Mouse (Mus musculus) heart, embryonic 13.5 days (tissue): ENCODE measurements around the gene Amd1. TPM values are rescaled to one million over a fixed set of nuclear protein-coding genes. Genes with fewer than 3 reads are reported as not detected.
A peak's percentile ranks its signal among the peaks of the same experiment; 100 is the strongest.

Experiments
- ATAC-seq: fragments of 200-750 bp; cut with Nextera tagmentation; 2 replicates; pipeline ENCODE4 v1.8.0; 2017; ENCODE audit warnings: moderate TSS enrichment; ENCODE audit not compliant: insufficient number of reproducible peaks, low FRiP score, low TSS enrichment; ENCODE audit errors: extremely low read depth
- H3K27ac ChIP-seq: fragments of 300-500 bp; sonication (generic); replicated peaks from 2 replicates; pipeline ENCODE4 v1.5.1; 2015; ENCODE audit warnings: moderate library complexity, mild to moderate bottlenecking, inconsistent platforms
- H3K27me3 ChIP-seq: fragments of 300-500 bp; sonication (generic); replicated peaks from 2 replicates; pipeline ENCODE4 v1.6.1; 2015; ENCODE audit warnings: mild to moderate bottlenecking, inconsistent platforms
- H3K36me3 ChIP-seq: fragments of 300-500 bp; sonication (generic); 2 replicates; pipeline ENCODE4 v1.6.1; 2015; ENCODE audit warnings: mild to moderate bottlenecking, inconsistent platforms
- H3K4me1 ChIP-seq: fragments of 300-500 bp; sonication (generic); 2 replicates; pipeline ENCODE4 v1.6.1; 2015; ENCODE audit warnings: inconsistent platforms
- H3K4me2 ChIP-seq: fragments of 300-500 bp; sonication (generic); 2 replicates; pipeline ENCODE4 v1.6.1; 2015; ENCODE audit warnings: inconsistent platforms, mild to moderate bottlenecking, moderate library complexity
- H3K4me3 ChIP-seq: fragments of 300-500 bp; sonication (generic); 2 replicates; pipeline ENCODE4 v1.5.1; 2015; ENCODE audit warnings: moderate library complexity, mild to moderate bottlenecking, inconsistent platforms
- H3K9ac ChIP-seq: fragments of 300-500 bp; sonication (generic); 2 replicates; pipeline ENCODE4 v1.6.1; 2015; ENCODE audit warnings: inconsistent platforms, mild to moderate bottlenecking, moderate library complexity
- H3K9me3 ChIP-seq: fragments of 300-500 bp; sonication (generic); 2 replicates; pipeline ENCODE4 v1.6.1; 2016; ENCODE audit warnings: inconsistent platforms
- WGBS: fragments of 180-500 bp; shearing (Covaris S2); methylation state at CpG from one replicate; pipeline ENCODE4 v1.1.7; 2015; ENCODE audit warnings: mixed read lengths; 5-methylcytosine and 5-hydroxymethylcytosine counted together
- polyA plus RNA-seq: library from polyadenylated mRNA; unstranded; fragments of >200 nt; fragmentation: Nextera tagmentation; extraction: Ambion mirVana; gene quantifications from 2 replicates; pipeline ENCODE4 v1.2.1, GENCODE M21; 2015

Amd1 gene
- polyA plus RNA-seq, 1 experiment from 2014 or later: 40.5 TPM

GRCm38 (mm10) chr10:40264920-40265319 lies 37.1 kb downstream of the Amd1 start:
- H3K4me2 ChIP-seq: no peak overlapping the region
- H3K4me1 ChIP-seq: peaks cover 5% of the 10 kb centered on the region
- no peaks in the 10 kb centered on the region for H3K27me3 ChIP-seq
- peaks cover 7% of the 10 kb centered on the region; the same call in 1 of the 2 replicates for H3K9me3 ChIP-seq
- H3K4me3 ChIP-seq: no peak overlapping the region
- no peaks in the 10 kb centered on the region for H3K36me3 ChIP-seq
- no peak overlapping the region for H3K27ac ChIP-seq
- H3K9ac ChIP-seq: no peak overlapping the region
- WGBS: 86% methylated on average over 3 of the region's 3 CpGs
- no peak for ATAC-seq

GRCm38 (mm10) chr10:40263691-40264090 lies 38.3 kb downstream of the Amd1 start:
- Histone ChIP-seq H3K4me3 (no peak overlapping the region), H3K36me3 (no peaks in the 10 kb centered on the region), H3K4me2 (no peak overlapping the region), H3K9me3 (peaks cover 7% of the 10 kb centered on the region; the same call in 1 of the 2 replicates), H3K4me1 (peaks cover 14% of the 10 kb centered on the region), H3K27me3 (no peaks in the 10 kb centered on the region), H3K9ac (no peak overlapping the region), H3K27ac (no peak overlapping the region)
- WGBS: 81% methylated on average over 4 of the region's 4 CpGs
- ATAC-seq: no peak

- no peaks in the 10 kb centered on the region for H3K27me3 ChIP-seq
- H3K4me2 ChIP-seq: no peak overlapping the region
- no peak for ATAC-seq
- WGBS: 80% methylated on average over 6 of the region's 6 CpGs
- H3K9me3 ChIP-seq: peaks cover 7% of the 10 kb centered on the region; the same call in 1 of the 2 replicates
- no peaks in the 10 kb centered on the region for H3K36me3 ChIP-seq
- peaks cover 14% of the 10 kb centered on the region for H3K4me1 ChIP-seq
- no peak overlapping the region for H3K27ac ChIP-seq
- H3K4me3 ChIP-seq: no peak overlapping the region
- H3K9ac ChIP-seq: no peak overlapping the region
Measured at GRCm38 (mm10) chr10:40262200-40262599, 39.8 kb downstream of the Amd1 start.

GRCm38 (mm10) chr10:40260305-40260704 lies 41.7 kb downstream of the Amd1 start:
- no peaks in the 10 kb centered on the region for H3K27me3 ChIP-seq
- no peak overlapping the region for H3K4me3 ChIP-seq
- 50% methylated on average over 5 of the region's 5 CpGs for WGBS
- H3K27ac ChIP-seq: no peak overlapping the region
- H3K9me3 ChIP-seq: peaks cover 7% of the 10 kb centered on the region; the same call in 1 of the 2 replicates
- peaks cover 22% of the 10 kb centered on the region for H3K4me1 ChIP-seq
- ATAC-seq: no peak
- H3K36me3 ChIP-seq: peaks cover 6% of the 10 kb centered on the region
- no peak overlapping the region for H3K4me2 ChIP-seq
- H3K9ac ChIP-seq: no peak overlapping the region; the same call in 1 of the 2 replicates

- no peaks in the 10 kb centered on the region for H3K27me3 ChIP-seq
- H3K9me3 ChIP-seq: no peaks in the 10 kb centered on the region
- peak overlapping the region; percentile 87 for H3K4me2 ChIP-seq
- H3K9ac ChIP-seq: no peak overlapping the region
- peaks cover 12% of the 10 kb centered on the region for H3K36me3 ChIP-seq
- 10% methylated on average over 8 of the region's 8 CpGs for WGBS
- no peak overlapping the region for H3K27ac ChIP-seq
- H3K4me3 ChIP-seq: no peak overlapping the region
- ATAC-seq: no peak
- H3K4me1 ChIP-seq: peaks cover 22% of the 10 kb centered on the region
Measured at GRCm38 (mm10) chr10:40259542-40259941, 42.4 kb downstream of the Amd1 start.

GRCm38 (mm10) chr10:40258976-40259375 lies 43.0 kb downstream of the Amd1 start:
- H3K36me3 ChIP-seq: peaks cover 17% of the 10 kb centered on the region
- H3K4me3 ChIP-seq: peak overlapping the region; percentile 82
- no peak for ATAC-seq
- H3K27ac ChIP-seq: peak overlapping the region; percentile 97
- 6% methylated on average over 5 of the region's 5 CpGs for WGBS
- H3K4me2 ChIP-seq: peak overlapping the region; percentile 87
- no peaks in the 10 kb centered on the region for H3K9me3 ChIP-seq
- peaks cover 22% of the 10 kb centered on the region for H3K4me1 ChIP-seq
- peak overlapping the region; percentile 90 for H3K9ac ChIP-seq
- no peaks in the 10 kb centered on the region for H3K27me3 ChIP-seq

- peak; percentile 48; the same call in 1 of the 2 replicates for ATAC-seq
- H3K4me2 ChIP-seq: peak overlapping the region; percentile 87
- no peaks in the 10 kb centered on the region for H3K9me3 ChIP-seq
- H3K36me3 ChIP-seq: peaks cover 22% of the 10 kb centered on the region
- peaks cover 22% of the 10 kb centered on the region for H3K4me1 ChIP-seq
- no peaks in the 10 kb centered on the region for H3K27me3 ChIP-seq
- H3K4me3 ChIP-seq: peak overlapping the region; percentile 82
- H3K27ac ChIP-seq: peak overlapping the region; percentile 97
- peak overlapping the region; percentile 90 for H3K9ac ChIP-seq
- WGBS: under 1% methylated on average over 12 of the region's 12 CpGs
Measured at GRCm38 (mm10) chr10:40258401-40258966, 43.5 kb downstream of the Amd1 start.

- under 1% methylated on average over 43 of the region's 43 CpGs for WGBS
- Histone ChIP-seq H3K27me3 (no peaks in the 10 kb centered on the region), H3K4me1 (peaks cover 22% of the 10 kb centered on the region), H3K4me3 (peak within 1 kb of the TSS; percentile 82), H3K4me2 (peak within 1 kb of the TSS; percentile 87), H3K9ac (peak within 1 kb of the TSS; percentile 90), H3K9me3 (no peaks in the 10 kb centered on the region), H3K36me3 (peaks cover 31% of the 10 kb centered on the region), H3K27ac (peak within 1 kb of the TSS; percentile 97)
- peak; percentile 49 for ATAC-seq
Measured at GRCm38 (mm10) chr10:40257414-40258255, 44.4 kb downstream of the Amd1 start, which contains the start of gene Gtf3c6. TSS of gene Gtf3c6 (minus strand) at chr10:40258108.

- Histone ChIP-seq H3K9ac (peak overlapping the region; percentile 90), H3K36me3 (peaks cover 40% of the 10 kb centered on the region), H3K4me2 (peak overlapping the region; percentile 87), H3K27ac (peak overlapping the region; percentile 97), H3K27me3 (no peaks in the 10 kb centered on the region), H3K4me3 (peak overlapping the region; percentile 82), H3K4me1 (peaks cover 22% of the 10 kb centered on the region), H3K9me3 (no peaks in the 10 kb centered on the region)
- 0 out of 2 replicates have a peak, but pooled peaks have one; percentile 56 for ATAC-seq
- 2% methylated on average over 5 of the region's 5 CpGs for WGBS
Measured at GRCm38 (mm10) chr10:40256716-40257115, 45.3 kb downstream of the Amd1 start.

- 57% methylated on average over 6 of the region's 6 CpGs for WGBS
Measured at GRCm38 (mm10) chr10:40250969-40251368, 51.0 kb downstream of the Amd1 start.

GRCm38 (mm10) chr10:40249625-40250024 lies 52.4 kb downstream of the Amd1 start:
- Histone ChIP-seq H3K4me3 (no peak overlapping the region), H3K27ac (no peak overlapping the region), H3K27me3 (no peaks in the 10 kb centered on the region), H3K4me2 (no peak overlapping the region), H3K36me3 (peaks cover 73% of the 10 kb centered on the region), H3K4me1 (peaks cover 11% of the 10 kb centered on the region), H3K9ac (no peak overlapping the region), H3K9me3 (no peaks in the 10 kb centered on the region)
- WGBS: 88% methylated on average over 9 of the region's 9 CpGs
- no peak for ATAC-seq

More at GRCm38 (mm10) chr10:40250969-40251368, 51.0 kb downstream of the Amd1 start:
- no peak overlapping the region for H3K27ac ChIP-seq
- no peak for ATAC-seq
- peaks cover 85% of the 10 kb centered on the region for H3K36me3 ChIP-seq
- H3K9me3 ChIP-seq: no peaks in the 10 kb centered on the region
- no peak overlapping the region for H3K4me2 ChIP-seq
- no peaks in the 10 kb centered on the region for H3K27me3 ChIP-seq
- H3K4me1 ChIP-seq: peaks cover 6% of the 10 kb centered on the region
- H3K4me3 ChIP-seq: no peak overlapping the region
- no peak overlapping the region for H3K9ac ChIP-seq
